Mouse (Mus musculus) urinary bladder, postnatal 4 days (tissue): ENCODE results near the gene Tnpo1.
"Not testable (repeated sequence)": the region's sequence is repeated elsewhere in the genome, so short reads cannot be mapped to it uniquely, and the experiment has no call there.

Source experiments
- DNase-seq, 2 experiments: peaks; one replicate each; pipeline ENCODE4 v3.0.0; 2021 to 2022; ENCODE audit warnings: low spot score in 2 of 2

The Tnpo1 gene

DNA sequence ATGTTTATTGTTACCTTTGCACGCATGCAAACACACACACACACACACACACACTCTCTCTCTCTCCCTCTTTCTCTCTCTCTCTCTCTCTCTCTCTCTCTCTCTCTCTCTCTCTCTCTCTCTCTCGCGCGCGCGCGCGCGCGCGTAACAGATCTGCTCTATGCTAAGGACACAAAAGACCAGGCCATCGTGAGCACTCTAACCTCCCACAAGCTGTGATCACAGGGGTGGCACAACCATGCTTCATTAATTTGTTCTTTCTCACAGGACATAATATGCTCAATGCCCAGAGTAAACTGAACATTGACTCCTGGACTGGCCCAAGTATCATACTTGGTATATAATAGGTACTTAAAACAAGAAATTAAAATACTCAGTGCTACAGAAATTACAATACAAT is 37.0 kb downstream of the Tnpo1 start:
- no peak for DNase-seq

DNA sequence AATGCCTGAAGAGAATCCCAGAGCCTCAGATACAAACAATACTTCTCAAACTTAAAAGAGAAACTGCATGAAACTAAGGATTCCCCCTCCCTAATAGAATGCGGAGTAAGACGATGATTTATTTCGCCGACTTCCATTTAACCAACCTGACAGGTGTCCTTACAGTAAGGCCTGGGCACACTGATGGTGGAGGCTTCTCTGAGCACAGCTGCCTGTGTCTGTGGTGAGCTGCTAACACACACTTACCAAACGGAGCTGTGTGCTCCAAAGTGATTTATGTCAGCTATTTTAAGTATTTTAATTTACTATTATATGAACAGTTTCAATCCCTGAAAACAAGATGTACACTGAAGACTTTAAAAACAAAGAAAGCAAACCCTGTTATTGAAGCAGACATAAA is 42.4 kb downstream of the Tnpo1 start:
- DNase-seq: no peak

DNA sequence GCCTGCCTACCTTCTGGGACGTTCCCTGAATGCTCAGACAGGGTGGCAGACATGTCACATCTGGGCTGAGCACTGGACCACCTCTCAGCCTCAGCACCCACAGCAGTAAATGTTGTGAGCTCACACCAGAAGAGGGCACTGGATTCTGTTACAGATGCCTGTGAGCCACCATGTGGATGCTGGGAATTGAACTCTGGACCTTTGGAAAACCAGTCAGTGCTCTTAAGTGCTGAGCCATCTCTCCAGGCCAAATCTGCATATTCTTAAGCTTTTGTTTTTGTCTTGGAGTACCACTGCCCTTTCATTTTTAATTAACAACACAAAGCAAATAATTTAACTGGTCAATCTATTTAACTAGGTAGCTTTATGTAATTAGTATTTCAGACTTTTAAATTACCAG is 44.2 kb downstream of the Tnpo1 start:
- DNase-seq: no peak

DNA sequence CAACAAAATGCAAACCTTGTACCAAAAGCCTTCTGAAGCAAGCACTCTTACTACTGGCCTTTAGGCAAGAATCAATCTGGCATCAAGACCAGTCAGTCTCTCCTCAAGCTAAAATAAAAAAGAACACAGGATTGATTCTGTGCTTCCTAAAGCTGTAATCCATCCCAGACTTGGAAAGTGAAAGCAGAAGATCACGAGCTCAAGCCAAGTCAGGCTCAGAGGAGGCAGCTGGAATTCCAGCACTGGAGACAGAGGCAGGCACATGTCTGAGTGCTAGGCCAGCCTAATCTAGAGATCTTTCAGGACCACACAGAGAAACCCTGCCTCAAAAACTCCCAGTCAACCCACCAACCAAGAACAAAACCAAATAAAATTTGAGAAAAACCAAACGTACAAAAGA is 45.8 kb downstream of the Tnpo1 start:
- DNase-seq: no peak

- DNase-seq: no peak
Measured at GRCm38 (mm10) chr13:98879422-98879821, 46.8 kb downstream of the Tnpo1 start.

DNA sequence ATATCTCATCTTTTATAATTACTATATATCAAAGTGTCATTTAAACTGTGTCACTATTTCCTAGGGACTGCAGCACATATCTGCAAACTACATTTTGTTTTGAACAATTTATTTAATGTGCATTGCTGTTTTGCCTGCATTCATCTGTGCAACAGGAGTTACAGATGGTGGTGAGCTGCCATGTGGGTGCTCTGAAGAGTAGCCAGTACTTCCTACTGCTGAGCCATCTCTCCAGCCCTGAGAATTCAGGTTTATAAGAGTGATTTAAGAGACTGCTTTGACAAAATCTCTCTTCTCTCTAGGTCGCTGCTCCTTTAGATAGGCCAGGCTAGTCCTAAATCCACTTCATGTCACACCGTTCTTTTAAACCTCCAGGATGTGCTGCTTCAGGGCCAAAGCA is 49.0 kb downstream of the Tnpo1 start:
- no peak for DNase-seq

GRCm38 (mm10) chr13:98874727-98875126 is 51.5 kb downstream of the Tnpo1 start:
- DNase-seq: no peak

DNA sequence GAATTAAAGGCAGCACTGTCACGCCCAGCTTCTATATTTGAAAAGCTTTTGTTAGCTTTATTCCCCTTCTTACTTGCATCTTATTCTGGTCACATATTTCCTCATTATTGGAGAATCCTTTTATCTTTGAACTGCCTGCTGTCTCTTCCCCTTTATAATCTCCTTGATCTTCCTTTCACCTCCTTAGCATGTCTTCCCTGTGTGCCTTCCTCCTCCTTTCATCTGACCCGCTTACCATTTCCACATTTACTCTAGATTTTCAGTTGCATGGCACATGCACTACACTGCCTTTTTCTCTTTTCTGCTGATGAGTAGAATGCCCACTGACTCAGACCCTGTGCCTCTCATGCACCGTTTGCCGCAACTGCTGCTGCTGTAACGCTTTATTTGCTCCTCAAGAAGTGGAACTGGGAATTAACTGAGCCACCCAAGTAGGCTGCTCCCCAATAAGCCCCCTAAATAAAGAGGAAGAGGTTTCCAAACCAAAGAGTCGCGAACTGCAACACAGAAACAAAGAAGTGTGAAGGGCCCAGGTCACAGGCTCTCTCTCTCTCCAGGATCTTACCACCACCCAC is 53.8 kb downstream of the Tnpo1 start:
- no peak for DNase-seq

DNA sequence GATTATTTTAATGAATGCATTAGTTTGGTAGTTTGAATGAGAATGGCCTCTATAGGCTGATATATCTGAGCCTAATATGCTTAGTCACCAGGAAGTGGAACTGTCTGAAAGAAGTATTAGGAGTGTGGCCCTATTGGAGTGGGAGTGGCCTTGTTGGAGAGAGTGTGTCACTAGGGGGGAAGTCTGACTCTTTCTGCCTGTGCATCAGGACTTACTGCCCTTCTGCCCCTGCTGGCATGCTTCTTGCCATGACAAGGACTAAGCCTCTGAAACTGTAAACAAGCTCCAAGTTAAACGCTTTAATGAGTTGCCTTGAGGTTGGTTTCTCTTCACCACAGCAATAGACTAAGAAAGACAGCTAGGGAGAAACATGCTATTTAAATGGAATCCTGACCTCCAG is 54.9 kb downstream of the Tnpo1 start:
- no peak for DNase-seq

DNA sequence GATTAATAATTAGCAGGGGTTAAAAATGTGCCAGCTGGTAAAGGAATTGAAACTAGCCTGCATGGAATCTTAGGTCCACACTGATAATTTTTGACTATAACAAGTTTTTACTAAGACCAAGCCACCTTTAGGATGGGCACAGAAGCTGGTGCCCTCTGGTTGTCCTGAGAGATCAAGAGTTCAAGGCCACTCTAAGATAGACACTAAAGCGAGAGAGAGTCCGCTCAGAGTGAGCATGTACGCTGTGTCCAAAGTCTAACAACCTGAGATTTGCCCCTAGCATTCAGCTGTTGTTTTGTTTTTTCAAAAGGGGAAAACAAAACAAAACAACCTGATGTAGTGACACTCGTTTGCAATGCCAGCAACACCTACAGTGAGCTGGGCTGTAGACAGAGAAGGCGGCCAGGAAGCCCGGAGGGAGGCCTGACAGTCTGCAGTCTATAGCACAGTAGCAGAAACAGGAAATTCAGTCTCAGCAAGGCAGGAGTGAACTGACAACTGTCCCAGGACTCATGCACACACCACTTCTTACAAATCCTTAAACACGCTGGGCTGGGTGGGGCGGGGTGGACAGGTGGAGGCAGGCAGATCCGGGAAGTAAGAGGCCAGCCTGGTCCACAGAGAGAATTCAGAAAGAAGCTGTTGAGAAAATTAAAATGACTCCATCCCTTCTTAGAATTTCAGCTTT is 57.8 kb downstream of the Tnpo1 start:
- peak in 1 of 2 experiments; percentile 8 for DNase-seq

DNA sequence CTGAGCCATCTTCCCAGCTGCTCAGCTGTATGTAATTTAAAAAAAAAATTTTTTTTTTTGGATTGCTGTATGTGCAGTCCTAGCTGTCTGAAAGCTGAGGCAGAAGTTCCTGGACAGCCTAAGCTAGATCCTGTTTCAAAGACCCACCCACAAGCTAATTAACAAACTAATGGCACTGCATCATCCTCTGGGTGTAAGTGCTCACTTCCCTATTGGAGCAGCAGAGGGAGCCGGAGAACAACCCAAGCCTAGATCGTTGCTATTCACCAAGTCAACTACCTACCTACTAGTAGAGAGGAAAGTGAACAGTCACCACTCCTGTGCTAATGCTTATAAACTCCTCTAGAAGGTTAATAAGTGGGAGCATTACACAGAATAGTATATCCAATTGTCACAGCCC is 58.4 kb downstream of the Tnpo1 start:
- DNase-seq: peak in 1 of 2 experiments; percentile 18

- no peak for DNase-seq
Measured at GRCm38 (mm10) chr13:98855291-98855690, 70.9 kb downstream of the Tnpo1 start.

- no peak for DNase-seq
Measured at GRCm38 (mm10) chr13:98845794-98846193, 80.4 kb downstream of the Tnpo1 start.

DNA sequence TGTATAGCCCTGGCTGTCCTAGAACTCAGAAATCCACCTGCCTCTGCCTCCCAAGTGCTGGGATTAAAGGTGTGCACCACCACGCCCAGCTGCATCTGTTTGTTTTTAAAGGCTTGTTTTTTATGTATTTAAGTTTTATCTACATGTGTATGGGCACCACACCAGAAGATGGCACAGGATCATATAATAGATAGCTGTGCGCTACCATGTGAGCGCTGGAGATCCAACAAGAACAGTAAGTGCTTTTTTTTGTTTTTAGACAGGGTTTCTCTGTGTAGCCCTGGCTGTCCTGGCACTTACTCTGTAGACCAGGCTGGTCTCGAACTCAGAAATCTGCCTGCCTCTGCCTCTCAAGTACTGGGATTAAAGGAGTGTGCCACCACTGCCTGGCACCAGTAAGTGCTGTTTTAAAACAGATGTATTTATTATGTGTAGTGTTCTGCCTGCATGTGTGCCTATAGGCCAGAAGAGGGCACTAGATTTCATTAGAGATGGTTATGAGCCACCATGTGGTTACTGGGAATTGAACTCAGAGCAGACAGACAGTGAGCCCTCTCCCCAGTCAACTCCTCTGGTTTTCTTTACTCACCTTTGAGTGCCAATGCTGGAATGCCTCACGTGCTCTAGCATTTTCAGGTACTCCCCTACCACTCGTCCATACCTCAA is 89.6 kb downstream of the Tnpo1 start:
- DNase-seq: no peak

GRCm38 (mm10) chr13:98835740-98836139 is 90.4 kb downstream of the Tnpo1 start:
- no peak for DNase-seq

- DNase-seq: no peak
Measured at GRCm38 (mm10) chr13:98834723-98835122, 91.5 kb downstream of the Tnpo1 start.

- DNase-seq: no peak
Measured at GRCm38 (mm10) chr13:98834199-98834598, 92.0 kb downstream of the Tnpo1 start.

DNA sequence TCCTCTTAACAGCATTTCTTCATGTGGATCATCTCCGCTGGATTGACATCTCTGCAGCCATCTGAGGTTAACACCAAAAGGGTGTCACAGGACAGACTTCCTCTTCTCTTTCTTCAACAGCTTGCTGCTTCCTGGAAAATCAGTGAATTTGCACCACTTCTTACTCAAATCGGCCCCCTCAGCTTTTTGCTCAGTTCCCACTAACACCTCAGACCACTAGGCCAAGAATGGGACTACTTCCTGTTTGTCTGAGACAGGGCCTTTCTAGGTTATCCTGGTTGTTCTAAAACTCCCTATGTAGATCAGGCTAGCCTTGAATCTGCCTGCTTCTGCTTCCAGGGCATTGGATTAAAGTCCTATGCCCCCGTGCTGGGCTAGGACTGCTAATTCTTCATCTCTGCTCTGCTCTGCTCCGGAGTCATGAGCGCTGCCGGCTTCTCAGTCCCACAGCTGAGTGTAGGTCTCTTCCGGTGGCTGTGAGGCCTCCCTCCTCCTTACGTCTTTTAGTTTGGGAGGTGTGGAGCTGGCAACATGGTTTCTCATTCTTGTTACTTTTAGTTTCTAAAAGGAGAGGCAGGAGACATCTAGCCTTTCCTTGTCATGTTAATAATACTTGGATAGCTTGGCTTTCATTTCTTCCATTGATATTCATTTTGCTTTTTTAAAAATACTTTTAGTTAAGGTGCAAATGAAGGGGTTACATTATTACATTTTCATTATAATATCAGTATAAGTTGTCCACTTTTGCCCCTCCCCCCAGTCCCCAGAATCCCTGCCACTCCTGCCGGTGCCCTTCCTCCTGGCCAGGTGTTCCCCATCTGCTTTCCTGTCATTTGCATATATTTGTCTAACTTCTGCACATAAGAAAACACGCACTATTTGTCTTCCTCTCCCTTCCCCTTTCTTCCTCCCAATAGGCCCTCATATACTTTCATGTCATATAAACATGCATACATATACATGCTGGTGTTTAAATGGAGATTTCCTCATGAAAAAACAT is 93.4 kb downstream of the Tnpo1 start:
- DNase-seq: no peak

DNA sequence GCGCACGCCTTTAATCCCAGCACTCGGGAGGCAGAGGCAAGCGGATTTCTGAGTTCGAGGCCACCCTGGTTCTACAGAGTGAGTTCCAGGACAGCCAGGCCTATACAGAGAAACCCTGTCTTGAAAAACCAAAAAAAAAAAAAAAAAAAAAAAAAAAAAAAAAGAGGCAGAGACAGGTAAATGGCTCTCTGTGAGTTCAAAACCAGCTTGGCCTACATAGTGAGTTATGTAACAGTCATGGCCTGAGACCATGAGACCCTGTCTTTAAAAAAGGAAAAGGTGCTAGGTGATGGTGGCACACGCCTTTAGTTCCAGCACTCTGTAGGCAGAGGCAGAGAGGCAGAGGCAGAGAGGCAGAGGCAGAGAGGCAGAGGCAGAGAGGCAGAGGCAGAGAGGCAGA is 97.2 kb downstream of the Tnpo1 start:
- not testable (repeated sequence) for DNase-seq

DNA sequence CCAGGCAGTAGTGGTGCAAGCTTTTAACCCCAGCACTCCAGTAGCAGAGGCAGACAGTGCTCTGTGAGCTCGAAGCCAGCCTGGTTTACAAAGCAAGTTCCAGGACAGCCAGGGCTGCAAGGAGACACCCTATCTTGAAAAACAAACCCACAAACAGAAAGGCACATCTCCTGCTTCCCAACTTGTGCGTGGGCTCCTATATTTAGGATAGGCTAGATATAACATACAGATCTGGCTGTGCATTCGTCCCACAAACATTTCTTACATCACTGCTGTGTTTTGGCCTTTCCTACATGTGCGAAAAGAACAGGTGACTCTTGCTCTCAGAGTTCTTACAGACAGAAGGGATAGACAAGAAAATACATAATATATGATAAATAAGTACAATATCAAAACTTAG is 100.6 kb downstream of the Tnpo1 start:
- no peak for DNase-seq

- DNase-seq: no peak
Measured at GRCm38 (mm10) chr13:98819094-98819493, 107.1 kb downstream of the Tnpo1 start.

DNA sequence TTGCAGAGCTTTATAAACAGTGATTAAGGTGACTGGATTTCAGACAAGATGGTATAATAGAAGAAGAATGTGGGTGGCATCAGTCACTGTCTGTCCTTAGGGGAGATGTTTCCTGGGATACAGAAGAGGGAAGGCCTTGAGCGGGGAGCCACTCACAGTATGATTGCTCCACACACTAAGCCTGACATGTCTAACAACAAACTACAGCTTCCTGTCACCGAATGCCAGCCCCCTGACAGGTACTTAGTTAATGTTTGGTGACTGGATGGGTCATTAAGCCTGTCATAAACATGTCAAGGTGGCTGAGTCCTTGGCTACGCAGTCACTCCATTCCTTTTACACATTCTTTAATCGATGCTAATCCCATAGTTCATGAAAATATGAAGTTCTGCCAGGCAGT is 108.0 kb downstream of the Tnpo1 start:
- no peak for DNase-seq
